Mouse (Mus musculus): ENCODE data around the gene Shcbp1l. TPM values are rescaled to one million over a fixed set of nuclear protein-coding genes. Genes with fewer than 3 reads are reported as not detected.
"Not testable (repeated sequence)": the region's sequence is repeated elsewhere in the genome, so short reads cannot be mapped to it uniquely, and the experiment has no call there.

Shcbp1l gene
- polyA plus RNA-seq, 1 experiment from 2014 or later: 0.28 TPM

DNA sequence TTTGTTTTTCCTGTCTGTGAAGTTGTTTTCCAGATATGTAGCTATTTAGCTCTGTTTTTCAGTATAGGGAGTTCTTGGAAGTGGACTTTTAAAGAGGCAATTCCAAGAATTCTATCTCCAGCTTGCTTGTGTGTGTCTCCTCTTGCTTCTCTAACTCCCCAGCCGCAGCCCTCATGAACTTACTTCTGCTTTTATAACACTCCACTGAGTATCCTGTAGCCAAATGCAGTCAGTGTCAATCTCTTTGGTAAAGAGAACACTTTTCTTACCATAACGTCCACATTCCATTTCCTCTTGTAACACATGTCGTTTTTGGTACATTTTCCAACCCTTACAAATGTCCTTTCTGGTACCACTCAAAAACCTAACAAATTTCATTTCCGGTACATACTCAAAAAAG is 14.0 kb upstream of the Shcbp1l start:
- not testable (repeated sequence) for H3K4me3 ChIP-seq (replicated peaks); H3K27me3 ChIP-seq (replicated peaks); H3K9me3 ChIP-seq; H3K4me1 ChIP-seq; H3K36me3 ChIP-seq; H3K4me2 ChIP-seq; H3K9ac ChIP-seq; H3K27ac ChIP-seq; ATAC-seq (ENCODE audit: insufficient read depth, low FRiP score, low read depth)
- 61% methylated on average over 2 of the region's 4 CpGs for WGBS

DNA sequence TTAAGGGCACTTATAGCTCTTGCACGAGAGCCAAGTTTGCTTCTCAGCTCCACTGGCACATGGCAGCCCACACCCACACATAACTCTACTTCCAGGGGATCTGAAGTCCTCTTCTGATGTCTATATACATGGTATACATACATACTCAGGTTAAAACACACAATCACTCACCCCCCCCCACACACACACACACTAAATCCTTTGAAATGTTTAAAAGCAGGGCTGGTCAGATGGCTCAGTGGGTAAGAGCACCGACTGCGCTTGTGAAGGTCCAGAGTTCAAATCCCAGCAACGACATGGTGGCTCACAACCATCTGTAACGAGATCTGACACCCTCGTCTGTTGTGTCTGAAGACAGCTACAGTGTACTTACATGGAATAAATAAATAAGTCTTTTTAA is 13.2 kb upstream of the Shcbp1l start:
- no peak overlapping the region for H3K27ac ChIP-seq
- no peak for ATAC-seq (ENCODE audit: insufficient read depth, low FRiP score, low read depth)
- H3K4me1 ChIP-seq: no peaks in the 10 kb centered on the region
- WGBS: 82% methylated on average over 6 of the region's 6 CpGs
- H3K36me3 ChIP-seq: no peaks in the 10 kb centered on the region
- H3K9me3 ChIP-seq: no peaks in the 10 kb centered on the region
- H3K4me2 ChIP-seq: no peak overlapping the region
- H3K9ac ChIP-seq: no peak overlapping the region
- no peak overlapping the region for H3K4me3 ChIP-seq (replicated peaks)
- no peaks in the 10 kb centered on the region for H3K27me3 ChIP-seq (replicated peaks)

DNA sequence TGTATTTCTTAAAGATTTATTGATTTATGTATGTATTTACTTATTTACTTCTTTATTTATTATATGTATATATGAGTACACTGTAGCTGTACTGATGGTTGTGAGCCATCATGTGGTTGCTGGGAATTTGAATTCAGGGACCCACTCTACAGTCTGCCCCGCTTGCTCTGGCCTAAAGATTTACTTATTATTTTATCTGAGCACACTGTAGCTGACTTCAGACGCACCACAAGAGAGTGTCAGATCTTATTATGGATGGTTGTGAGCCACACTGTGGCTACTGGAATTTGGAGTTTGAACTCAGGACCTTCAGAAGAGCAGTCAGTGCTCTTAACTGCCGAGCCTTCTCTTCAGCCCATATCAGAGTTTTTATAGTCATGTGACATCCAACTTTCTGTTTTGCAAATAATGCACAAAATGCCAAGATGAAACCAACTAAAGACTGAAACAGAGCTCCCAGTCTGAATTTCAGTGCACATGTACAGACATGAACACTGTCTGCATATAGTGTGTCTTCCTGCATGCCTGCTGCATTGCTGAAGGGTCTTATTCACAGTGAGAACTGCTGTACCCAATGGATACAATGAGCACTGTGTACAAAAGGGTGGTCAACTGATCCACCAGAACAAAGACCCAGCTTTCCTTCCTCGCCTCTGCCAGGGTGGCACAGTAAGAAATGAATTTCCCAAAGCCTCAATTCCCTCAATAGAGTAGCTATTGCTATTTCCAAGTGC is 12.1 kb upstream of the Shcbp1l start:
- H3K4me3 ChIP-seq (replicated peaks); H3K9me3 ChIP-seq; H3K4me2 ChIP-seq; H3K9ac ChIP-seq; H3K36me3 ChIP-seq; H3K4me1 ChIP-seq; ATAC-seq (ENCODE audit: insufficient read depth, low FRiP score, low read depth); H3K27me3 ChIP-seq (replicated peaks); H3K27ac ChIP-seq: not testable (repeated sequence)
- WGBS: 70% methylated on average over 3 of the region's 4 CpGs

DNA sequence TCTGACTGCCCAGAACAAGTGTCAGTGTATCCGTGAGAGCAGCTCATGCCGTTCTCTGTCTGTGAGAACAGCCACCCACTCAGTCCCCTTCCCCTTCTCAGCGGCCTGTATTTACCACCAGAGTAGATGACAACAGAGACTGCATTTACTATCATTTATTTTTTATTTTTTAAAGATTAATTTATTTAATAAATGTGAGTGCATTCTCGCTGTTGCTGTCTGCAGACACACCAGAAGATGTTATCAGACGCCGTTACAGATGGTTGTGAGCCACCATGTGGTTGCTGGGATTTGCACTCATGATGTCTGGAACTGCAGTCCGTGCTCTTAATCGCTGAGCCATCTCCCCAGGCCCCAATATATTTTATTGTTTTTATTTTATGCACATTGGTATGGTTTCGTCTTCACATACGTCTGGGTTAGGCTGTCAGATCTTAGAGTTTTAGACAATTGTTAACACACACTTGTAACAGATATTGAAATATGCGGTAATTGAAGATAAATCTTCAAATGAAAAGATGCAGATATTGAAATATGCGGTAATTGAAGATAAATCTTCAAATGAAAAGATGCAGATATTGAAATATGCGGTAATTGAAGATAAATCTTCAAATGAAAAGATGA is 11.5 kb upstream of the Shcbp1l start:
- H3K4me2 ChIP-seq; H3K9me3 ChIP-seq; H3K4me1 ChIP-seq; H3K27me3 ChIP-seq (replicated peaks); H3K27ac ChIP-seq; H3K9ac ChIP-seq; H3K36me3 ChIP-seq; ATAC-seq (ENCODE audit: insufficient read depth, low FRiP score, low read depth); H3K4me3 ChIP-seq (replicated peaks): not testable (repeated sequence)
- 82% methylated on average over 13 of the region's 13 CpGs for WGBS

DNA sequence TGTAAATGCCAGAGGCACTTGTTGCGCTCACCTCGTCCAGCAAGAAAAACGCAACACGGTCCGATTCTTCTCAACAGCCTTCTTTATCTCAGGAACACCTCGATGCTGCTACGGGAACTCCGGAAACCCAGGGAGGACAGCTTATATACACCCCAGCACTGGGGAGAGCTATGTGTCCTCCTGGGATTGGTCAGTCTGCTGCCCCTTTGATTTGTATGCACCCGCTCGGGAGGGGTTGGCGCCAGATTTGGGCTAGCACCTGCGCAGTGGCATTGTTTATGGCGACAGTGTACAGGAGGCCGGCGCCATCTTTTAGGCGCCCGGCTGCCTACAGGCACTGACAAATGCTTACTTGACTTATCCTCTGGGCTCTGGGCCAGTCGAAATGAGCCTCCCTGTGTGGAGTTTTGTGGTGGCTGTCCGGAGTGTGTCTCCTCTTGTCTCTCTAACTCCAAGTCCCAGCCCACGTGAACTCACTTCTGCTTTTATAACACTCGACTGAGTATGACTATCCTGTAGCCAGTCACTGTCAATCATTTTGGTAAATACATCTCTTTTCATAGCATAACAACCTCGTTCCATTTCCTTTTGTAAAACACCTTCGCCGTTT is 10.7 kb upstream of the Shcbp1l start:
- WGBS: 82% methylated on average over 24 of the region's 24 CpGs
- not testable (repeated sequence) for H3K4me1 ChIP-seq; H3K4me3 ChIP-seq (replicated peaks); ATAC-seq (ENCODE audit: insufficient read depth, low FRiP score, low read depth); H3K27ac ChIP-seq; H3K9me3 ChIP-seq; H3K36me3 ChIP-seq; H3K9ac ChIP-seq; H3K27me3 ChIP-seq (replicated peaks); H3K4me2 ChIP-seq

DNA sequence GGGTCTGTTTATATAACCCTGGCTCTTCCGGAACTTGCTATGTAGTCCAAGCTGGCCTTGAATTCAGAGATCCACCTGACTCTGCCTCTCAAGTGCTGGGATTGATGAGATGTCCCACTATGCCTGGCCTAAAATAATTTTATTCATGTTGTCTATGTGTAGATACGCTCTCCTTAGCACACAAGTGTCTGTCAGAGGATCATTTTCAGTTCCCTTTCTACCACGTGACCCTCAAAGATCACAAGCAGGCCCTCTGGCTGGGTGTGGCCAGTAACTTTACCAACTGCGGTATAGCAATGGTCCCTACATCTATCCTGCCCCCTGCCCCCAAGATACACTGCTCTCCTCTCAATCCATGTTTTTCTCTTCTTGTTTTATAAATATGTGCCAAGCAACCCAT is 10.0 kb upstream of the Shcbp1l start:
- no peak overlapping the region for H3K4me3 ChIP-seq (replicated peaks)
- WGBS: 76% methylated on average over 4 of the region's 4 CpGs
- no peaks in the 10 kb centered on the region for H3K36me3 ChIP-seq

DNA sequence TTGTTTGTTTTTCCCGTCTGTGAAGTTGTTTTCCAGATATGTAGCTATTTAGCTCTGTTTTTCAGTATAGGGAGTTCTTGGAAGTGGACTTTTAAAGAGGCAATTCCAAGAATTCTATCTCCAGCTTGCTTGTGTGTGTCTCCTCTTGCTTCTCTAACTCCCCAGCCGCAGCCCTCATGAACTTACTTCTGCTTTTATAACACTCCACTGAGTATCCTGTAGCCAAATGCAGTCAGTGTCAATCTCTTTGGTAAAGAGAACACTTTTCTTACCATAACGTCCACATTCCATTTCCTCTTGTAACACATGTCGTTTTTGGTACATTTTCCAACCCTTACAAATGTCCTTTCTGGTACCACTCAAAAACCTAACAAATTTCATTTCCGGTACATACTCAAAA is 9.2 kb upstream of the Shcbp1l start:
- ATAC-seq (ENCODE audit: insufficient read depth, low FRiP score, low read depth); H3K27ac ChIP-seq; H3K36me3 ChIP-seq; H3K4me2 ChIP-seq; H3K4me1 ChIP-seq; H3K4me3 ChIP-seq (replicated peaks); H3K27me3 ChIP-seq (replicated peaks); H3K9me3 ChIP-seq; H3K9ac ChIP-seq: not testable (repeated sequence)
- WGBS: 69% methylated on average over 3 of the region's 5 CpGs

More for the DNA sequence above, 10.0 kb upstream of the Shcbp1l start:
- Histone ChIP-seq H3K9ac (no peak overlapping the region), H3K9me3 (no peaks in the 10 kb centered on the region), H3K27ac (no peak overlapping the region), H3K27me3 (replicated peaks) (no peaks in the 10 kb centered on the region), H3K4me1 (no peaks in the 10 kb centered on the region), H3K4me2 (no peak overlapping the region)
- ATAC-seq (ENCODE audit: insufficient read depth, low FRiP score, low read depth): no peak

DNA sequence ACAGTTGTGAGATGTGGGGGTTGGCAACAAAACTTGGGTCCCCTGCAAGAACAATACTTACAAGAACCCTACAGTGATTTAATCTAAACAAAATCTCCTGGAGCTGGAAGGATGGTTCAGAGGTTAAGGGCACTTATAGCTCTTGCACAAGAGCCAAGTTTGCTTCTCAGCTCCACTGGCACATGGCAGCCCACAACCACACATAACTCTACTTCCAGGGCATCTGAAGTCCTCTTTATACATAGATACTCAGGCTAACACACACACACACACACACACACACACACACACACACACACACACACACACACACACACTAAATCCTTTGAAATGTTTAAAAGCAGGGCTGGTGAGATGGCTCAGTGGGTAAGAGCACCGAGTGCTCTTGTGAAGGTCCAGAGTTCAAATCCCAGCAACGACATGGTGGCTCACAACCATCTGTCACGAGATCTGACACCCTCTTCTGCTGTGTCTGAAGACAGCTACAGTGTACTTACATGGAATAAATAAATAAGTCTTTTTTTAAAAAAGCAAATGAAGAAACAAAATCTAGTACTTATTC is 8.6 kb upstream of the Shcbp1l start:
- 71% methylated on average over 3 of the region's 3 CpGs for WGBS
- not testable (repeated sequence) for H3K4me3 ChIP-seq (replicated peaks); H3K4me2 ChIP-seq; H3K9me3 ChIP-seq; ATAC-seq (ENCODE audit: insufficient read depth, low FRiP score, low read depth); H3K27ac ChIP-seq; H3K4me1 ChIP-seq; H3K27me3 ChIP-seq (replicated peaks); H3K36me3 ChIP-seq; H3K9ac ChIP-seq

DNA sequence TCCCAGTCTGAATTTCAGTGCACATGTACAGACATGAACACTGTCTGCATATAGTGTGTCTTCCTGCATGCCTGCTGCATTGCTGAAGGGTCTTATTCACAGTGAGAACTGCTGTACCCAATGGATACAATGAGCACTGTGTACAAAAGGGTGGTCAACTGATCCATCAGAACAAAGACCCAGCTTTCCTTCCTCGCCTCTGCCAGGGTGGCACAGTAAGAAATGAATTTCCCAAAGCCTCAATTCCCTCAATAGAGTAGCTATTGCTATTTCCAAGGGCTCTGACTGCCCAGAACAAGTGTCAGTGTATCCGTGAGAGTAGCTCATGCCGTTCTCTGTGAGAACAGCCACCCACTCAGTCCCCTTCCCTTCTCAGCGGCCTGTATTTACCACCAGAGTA is 7.2 kb upstream of the Shcbp1l start:
- 74% methylated on average over 4 of the region's 4 CpGs for WGBS
- H3K9ac ChIP-seq; H3K27me3 ChIP-seq (replicated peaks); H3K4me2 ChIP-seq; H3K9me3 ChIP-seq; H3K4me3 ChIP-seq (replicated peaks); H3K4me1 ChIP-seq; H3K36me3 ChIP-seq; H3K27ac ChIP-seq; ATAC-seq (ENCODE audit: insufficient read depth, low FRiP score, low read depth): not testable (repeated sequence)

DNA sequence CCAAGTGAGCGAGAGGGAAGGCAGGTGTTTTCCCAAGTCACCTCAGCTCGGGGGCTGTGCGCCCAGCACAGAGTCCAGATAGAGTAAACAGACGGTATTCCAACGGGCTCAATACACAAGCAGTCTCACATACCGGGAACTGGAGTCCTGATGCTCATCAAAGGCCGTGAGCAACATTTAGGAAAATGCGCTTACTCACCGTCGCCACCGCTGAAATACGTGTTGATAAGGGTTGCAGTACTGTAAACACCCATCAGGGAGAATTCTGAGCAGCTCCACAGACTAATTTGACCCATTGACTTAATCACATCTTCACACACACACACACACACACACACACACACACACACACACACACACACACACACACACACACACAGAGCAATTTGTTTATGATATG is 691 bp upstream of the Shcbp1l start:
- no peak overlapping the region for H3K27ac ChIP-seq
- H3K36me3 ChIP-seq: no peaks in the 10 kb centered on the region
- H3K9ac ChIP-seq: no peak overlapping the region
- 0 out of 2 replicates have a peak, but pooled peaks cover 3% of the 10 kb centered on the region for H3K27me3 ChIP-seq (replicated peaks)
- WGBS: 14% methylated on average over 12 of the region's 12 CpGs
- peak overlapping the region; percentile 99 for H3K4me2 ChIP-seq
- H3K4me3 ChIP-seq (replicated peaks): peak overlapping the region; percentile 54
- peak; percentile 70; the same call in 1 of the 2 replicates for ATAC-seq (ENCODE audit: insufficient read depth, low FRiP score, low read depth)
- H3K4me1 ChIP-seq: peaks cover 5% of the 10 kb centered on the region; the same call in 1 of the 2 replicates
- no peaks in the 10 kb centered on the region for H3K9me3 ChIP-seq

DNA sequence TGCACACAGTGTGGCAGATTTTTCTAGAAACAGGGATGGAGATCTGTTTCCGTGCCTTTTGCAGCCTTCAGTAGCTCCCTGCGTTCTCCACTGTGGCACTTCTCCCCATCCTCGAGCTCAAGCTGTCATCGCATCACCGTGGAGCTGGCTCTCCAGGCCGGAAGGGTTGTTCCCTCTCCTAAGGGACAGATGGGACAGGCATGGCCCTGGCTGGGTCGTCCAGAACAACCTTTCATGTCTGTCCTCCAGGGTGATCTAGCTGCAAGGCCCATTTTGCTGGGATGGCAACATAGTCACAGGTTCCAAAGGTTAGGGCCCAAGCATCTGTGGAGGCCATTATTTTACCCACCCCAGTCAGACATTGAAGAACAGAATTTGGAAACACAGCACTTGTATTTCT is 6.2 kb downstream of the Shcbp1l start:
- no peak overlapping the region for H3K4me3 ChIP-seq (replicated peaks)
- H3K36me3 ChIP-seq: no peaks in the 10 kb centered on the region
- H3K4me1 ChIP-seq: no peaks in the 10 kb centered on the region
- no peaks in the 10 kb centered on the region for H3K27me3 ChIP-seq (replicated peaks)
- H3K9me3 ChIP-seq: no peaks in the 10 kb centered on the region
- no peak overlapping the region for H3K9ac ChIP-seq
- 79% methylated on average over 7 of the region's 7 CpGs for whole genome bisulfite sequencing
- no peak overlapping the region for H3K27ac ChIP-seq
- no peak for ATAC-seq (ENCODE audit: insufficient read depth, low FRiP score, low read depth)
- no peak overlapping the region for H3K4me2 ChIP-seq

DNA sequence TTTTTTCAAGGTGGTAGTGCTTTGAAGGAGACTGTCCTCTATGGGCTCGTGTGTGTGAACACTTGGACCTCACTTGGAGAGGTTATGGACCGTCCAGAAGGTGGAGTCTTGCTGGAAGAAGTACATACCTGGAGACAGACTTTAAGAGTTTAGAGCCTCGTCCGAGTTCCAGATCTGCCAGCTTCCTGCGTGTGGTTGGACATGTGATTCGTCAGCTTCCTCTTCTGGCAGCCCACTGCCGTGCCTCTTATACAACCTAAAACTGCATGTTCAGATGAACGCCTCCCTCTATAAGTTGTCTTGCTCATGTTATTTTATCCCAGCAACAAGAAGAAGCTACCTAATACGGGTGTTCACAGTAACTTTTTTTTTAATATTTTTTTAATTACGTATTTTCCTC is 6.7 kb downstream of the Shcbp1l start:
- H3K27ac ChIP-seq: no peak overlapping the region
- WGBS: 74% methylated on average over 10 of the region's 10 CpGs
- no peak for ATAC-seq (ENCODE audit: insufficient read depth, low FRiP score, low read depth)
- H3K4me1 ChIP-seq: no peaks in the 10 kb centered on the region
- no peaks in the 10 kb centered on the region for H3K36me3 ChIP-seq
- no peak overlapping the region for H3K4me2 ChIP-seq
- no peaks in the 10 kb centered on the region for H3K27me3 ChIP-seq (replicated peaks)
- H3K9me3 ChIP-seq: no peaks in the 10 kb centered on the region
- no peak overlapping the region for H3K9ac ChIP-seq
- no peak overlapping the region for H3K4me3 ChIP-seq (replicated peaks)
